Mouse (Mus musculus) midbrain, embryonic 13.5 days (tissue): Measurements from ENCODE around the gene Myzap. TPM values are rescaled to one million over a fixed set of nuclear protein-coding genes. Genes with fewer than 3 reads are reported as not detected.

Experiments used
- ATAC-seq: fragments of 200-750 bp; cut with Nextera tagmentation; 2 replicates; pipeline ENCODE4 v1.8.0; 2017; ENCODE audit warnings: mild to moderate bottlenecking, moderate TSS enrichment, moderate library complexity
- H3K27ac ChIP-seq: fragments of 300-500 bp; sonication (generic); 2 replicates; pipeline ENCODE4 v1.5.1; 2015; ENCODE audit warnings: inconsistent platforms, mild to moderate bottlenecking, moderate library complexity
- H3K27me3 ChIP-seq: fragments of 300-500 bp; sonication (generic); 2 replicates; pipeline ENCODE4 v1.6.1; 2015; ENCODE audit warnings: mild to moderate bottlenecking, inconsistent platforms
- H3K36me3 ChIP-seq: fragments of 300-500 bp; sonication (generic); 2 replicates; pipeline ENCODE4 v1.6.1; 2015; ENCODE audit warnings: mild to moderate bottlenecking, inconsistent platforms
- H3K4me1 ChIP-seq: fragments of 300-500 bp; sonication (generic); replicated peaks from 2 replicates; pipeline ENCODE4 v1.6.1; 2015; ENCODE audit warnings: inconsistent platforms
- H3K4me2 ChIP-seq: fragments of 300-500 bp; sonication (generic); replicated peaks from 2 replicates; pipeline ENCODE4 v1.6.1; 2015; ENCODE audit warnings: moderate library complexity, mild to moderate bottlenecking, inconsistent platforms
- H3K4me3 ChIP-seq: fragments of 300-500 bp; sonication (generic); replicated peaks from 2 replicates; pipeline ENCODE4 v1.5.1; 2015; ENCODE audit warnings: mild to moderate bottlenecking, inconsistent platforms
- H3K9ac ChIP-seq: fragments of 300-500 bp; sonication (generic); replicated peaks from 2 replicates; pipeline ENCODE4 v1.6.1; 2015; ENCODE audit warnings: mild to moderate bottlenecking, inconsistent platforms
- H3K9me3 ChIP-seq: fragments of 300-500 bp; sonication (generic); 2 replicates; pipeline ENCODE4 v1.6.1; 2016; ENCODE audit warnings: mild to moderate bottlenecking, inconsistent platforms
- WGBS: fragments of 180-500 bp; shearing (Covaris S2); methylation state at CpG from one replicate; pipeline ENCODE4 v1.1.7; 2015; 5-methylcytosine and 5-hydroxymethylcytosine counted together
- polyA plus RNA-seq: library from polyadenylated mRNA; unstranded; fragments of >200 nt; fragmentation: Nextera tagmentation; extraction: Ambion mirVana; gene quantifications from 2 replicates; pipeline ENCODE4 v1.2.1, GENCODE M21; 2015

Myzap gene
- polyA plus RNA-seq, 1 experiment from 2014 or later, result 2.4 TPM

DNA sequence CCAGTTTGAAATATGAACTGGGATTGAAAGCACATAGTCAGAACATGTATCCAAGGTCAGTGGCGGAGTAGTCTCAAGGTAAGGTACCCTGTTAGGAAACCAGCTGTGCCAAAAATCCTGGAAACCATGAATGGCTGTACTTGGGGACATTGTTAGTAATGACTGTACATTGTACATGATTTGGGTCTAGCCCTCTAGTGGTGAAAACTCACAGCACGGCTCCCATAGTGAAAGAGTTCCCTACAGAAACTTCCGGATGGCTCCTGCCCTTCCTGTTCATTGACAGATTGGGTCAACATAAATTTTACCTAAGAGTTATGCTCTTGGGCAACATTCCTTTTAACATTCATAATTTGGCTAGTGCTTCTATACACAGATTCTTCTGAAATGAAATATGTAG lies 126.0 kb downstream of the Myzap start:
- no peak for ATAC-seq
- 81% methylated on average over 3 of the region's 3 CpGs for WGBS
- H3K9me3 ChIP-seq, result no peaks in the 10 kb centered on the region
- no peak overlapping the region for H3K4me3 ChIP-seq
- no peak overlapping the region for H3K27ac ChIP-seq
- H3K36me3 ChIP-seq, result no peaks in the 10 kb centered on the region
- H3K4me1 ChIP-seq, result no peaks in the 10 kb centered on the region
- no peak overlapping the region for H3K4me2 ChIP-seq
- H3K9ac ChIP-seq, result no peak overlapping the region
- no peaks in the 10 kb centered on the region for H3K27me3 ChIP-seq

- no peak overlapping the region for H3K9ac ChIP-seq
- no peak for ATAC-seq
- WGBS, result 72% methylated on average over 13 of the region's 13 CpGs
- H3K36me3 ChIP-seq, result no peaks in the 10 kb centered on the region
- no peaks in the 10 kb centered on the region for H3K4me1 ChIP-seq
- no peak overlapping the region for H3K4me2 ChIP-seq
- no peaks in the 10 kb centered on the region for H3K27me3 ChIP-seq
- no peak overlapping the region for H3K27ac ChIP-seq
- H3K9me3 ChIP-seq, result no peaks in the 10 kb centered on the region
- H3K4me3 ChIP-seq, result no peak overlapping the region
These were observed 129.0 kb downstream of the Myzap start for GRCm38 (mm10) chr9:71463072-71463667.

GRCm38 (mm10) chr9:71456738-71457137 lies 135.4 kb downstream of the Myzap start:
- no peak overlapping the region for H3K9ac ChIP-seq
- no peak for ATAC-seq
- 94% methylated on average over 4 of the region's 4 CpGs for WGBS
- H3K4me2 ChIP-seq, result no peak overlapping the region
- no peak overlapping the region for H3K4me3 ChIP-seq
- no peaks in the 10 kb centered on the region for H3K36me3 ChIP-seq
- H3K27ac ChIP-seq, result no peak overlapping the region
- no peaks in the 10 kb centered on the region for H3K4me1 ChIP-seq
- H3K9me3 ChIP-seq, result no peaks in the 10 kb centered on the region
- no peaks in the 10 kb centered on the region for H3K27me3 ChIP-seq

Other genes starting within 250 kb of the Myzap start
- 366 and 377 TPM in 2 replicates for gene Polr2m, start 106.4 kb downstream of the Myzap start, polyA plus RNA-seq
- gene Cgnl1, start 179.2 kb upstream of the Myzap start, polyA plus RNA-seq, result 4.6 and 4.8 TPM in 2 replicates